Mouse (Mus musculus) hindbrain, embryonic 10.5 days (tissue): Measurements from ENCODE around the gene Ninj1. TPM values are rescaled to one million over a fixed set of nuclear protein-coding genes. Genes with fewer than 3 reads are reported as not detected.

Experiments used
- DNase-seq: peaks from one replicate; pipeline ENCODE4 v3.0.0-alpha.2; 2017; ENCODE audit warnings: low spot score
- H3K27ac ChIP-seq: fragments of 300-500 bp; sonication (generic); 2 replicates; pipeline ENCODE4 v1.5.1; 2016; ENCODE audit warnings: mild to moderate bottlenecking, moderate library complexity
- H3K27me3 ChIP-seq: fragments of 300-500 bp; sonication (generic); 2 replicates; pipeline ENCODE4 v1.6.1; 2016; ENCODE audit warnings: mild to moderate bottlenecking; ENCODE audit not compliant: poor library complexity, insufficient read depth, severe bottlenecking
- H3K36me3 ChIP-seq: fragments of 300-500 bp; sonication (generic); 2 replicates; pipeline ENCODE4 v1.6.1; 2016; ENCODE audit warnings: mild to moderate bottlenecking, moderate library complexity
- H3K4me1 ChIP-seq: fragments of 300-500 bp; sonication (generic); replicated peaks from 2 replicates; pipeline ENCODE4 v1.6.1; 2016; ENCODE audit warnings: mild to moderate bottlenecking
- H3K4me3 ChIP-seq: fragments of 300-500 bp; sonication (generic); 2 replicates; pipeline ENCODE4 v1.5.1; 2016; ENCODE audit warnings: mild to moderate bottlenecking, moderate library complexity
- H3K9me3 ChIP-seq: fragments of 300-500 bp; sonication (generic); 2 replicates; pipeline ENCODE4 v1.6.1; 2016; ENCODE audit warnings: mild to moderate bottlenecking, moderate library complexity
- WGBS: fragments of 180-500 bp; shearing (Covaris S2); methylation state at CpG from one replicate; pipeline ENCODE4 v1.1.7; 2016; 5-methylcytosine and 5-hydroxymethylcytosine counted together
- polyA plus RNA-seq: library from polyadenylated mRNA; unstranded; fragments of >200 nt; fragmentation: Nextera tagmentation; extraction: Ambion mirVana; gene quantifications from 2 replicates; pipeline ENCODE4 v1.2.1, GENCODE M21; 2016

The Ninj1 gene
- polyA plus RNA-seq, 1 experiment from 2014 or later: 26.3 TPM

DNA sequence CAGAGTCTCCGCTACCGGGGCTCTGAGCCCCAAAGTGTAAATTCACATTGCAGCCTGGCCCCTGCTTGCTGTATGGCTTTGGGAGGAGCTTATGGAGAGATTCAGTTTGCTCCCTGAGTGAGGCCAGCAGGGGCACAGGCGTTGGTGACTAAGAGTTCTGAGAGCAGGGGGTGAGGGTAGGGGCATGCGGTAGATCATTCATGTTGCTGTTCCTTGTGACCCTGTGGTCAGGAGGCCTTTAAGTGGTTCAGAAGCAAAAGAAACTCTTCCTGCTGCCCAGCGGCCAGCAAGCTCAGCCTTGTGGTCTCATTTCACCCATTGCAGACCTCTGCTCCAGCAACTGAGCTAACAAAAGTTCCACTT, 4.4 kb downstream of the Ninj1 start:
- no peak for DNase-seq
- Histone ChIP-seq H3K4me1 (peaks cover 64% of the 10 kb centered on the region), H3K4me3 (no peak overlapping the region), H3K36me3 (peaks cover 14% of the 10 kb centered on the region; the same call in 1 of the 2 replicates), H3K27me3 (peaks cover 21% of the 10 kb centered on the region), H3K27ac (no peak overlapping the region; the same call in 1 of the 2 replicates), H3K9me3 (no peaks in the 10 kb centered on the region)
- WGBS: 49% methylated on average over 5 of the region's 5 CpGs

DNA sequence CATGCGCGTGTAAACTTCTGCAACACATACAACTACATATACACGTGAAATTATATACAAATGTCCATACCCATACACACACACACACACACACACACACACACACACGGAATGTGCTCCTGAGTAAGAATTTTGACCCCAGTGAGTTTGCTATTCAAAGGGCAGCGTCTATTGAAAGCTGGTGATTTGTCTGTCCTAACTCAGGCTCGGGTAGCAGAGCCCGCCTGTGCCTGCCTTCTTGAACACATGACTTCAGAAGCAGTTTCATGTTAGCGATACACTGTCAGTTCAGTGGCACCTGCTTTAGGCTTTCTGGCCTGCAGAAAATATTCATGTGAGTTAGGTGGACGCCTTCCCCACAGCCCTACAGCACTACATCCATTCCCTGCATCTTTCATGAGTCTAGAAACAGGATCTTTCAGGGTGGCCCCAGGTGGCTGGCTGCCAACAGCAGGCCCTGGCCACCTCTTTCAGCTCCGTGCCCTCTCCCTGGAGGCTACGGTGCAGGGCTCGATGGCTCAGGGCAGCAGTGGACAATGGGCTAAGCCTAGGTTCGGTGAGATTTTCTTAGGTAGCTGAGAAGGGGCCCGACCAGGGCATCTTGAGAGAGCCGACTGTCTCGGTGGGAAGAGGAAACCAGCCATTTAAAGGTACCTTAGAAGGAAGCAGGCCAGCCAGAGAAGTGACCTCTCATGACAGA, 5.0 kb downstream of the Ninj1 start:
- Histone ChIP-seq H3K9me3 (no peaks in the 10 kb centered on the region), H3K4me1 (peaks cover 58% of the 10 kb centered on the region), H3K27ac (0 out of 2 replicates have a peak overlapping the region, but pooled peaks have one; percentile 31), H3K27me3 (peaks cover 21% of the 10 kb centered on the region), H3K4me3 (no peak overlapping the region), H3K36me3 (peaks cover 14% of the 10 kb centered on the region; the same call in 1 of the 2 replicates)
- DNase-seq: no peak
- WGBS: 82% methylated on average over 16 of the region's 16 CpGs

DNA sequence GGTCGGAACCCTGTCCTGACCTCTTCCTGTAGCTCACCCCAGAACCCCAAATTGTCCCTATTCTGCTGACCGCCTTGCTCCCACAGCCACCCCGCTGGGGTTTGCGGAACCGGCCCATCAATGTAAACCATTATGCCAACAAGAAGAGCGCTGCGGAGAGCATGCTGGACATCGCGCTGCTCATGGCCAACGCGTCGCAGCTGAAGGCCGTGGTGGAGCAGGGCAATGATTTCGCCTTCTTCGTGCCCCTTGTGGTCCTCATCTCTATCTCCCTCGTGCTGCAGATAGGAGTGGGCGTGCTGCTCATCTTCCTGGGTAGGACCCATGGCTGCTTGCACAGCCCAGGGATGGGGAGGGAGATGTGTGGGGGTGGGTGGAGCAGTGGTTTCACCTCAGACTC, 6.4 kb downstream of the Ninj1 start:
- Histone ChIP-seq H3K27ac (no peak overlapping the region), H3K27me3 (peaks cover 14% of the 10 kb centered on the region), H3K36me3 (peaks cover 14% of the 10 kb centered on the region; the same call in 1 of the 2 replicates), H3K4me1 (peaks cover 45% of the 10 kb centered on the region), H3K4me3 (no peak overlapping the region), H3K9me3 (no peaks in the 10 kb centered on the region)
- 94% methylated on average over 17 of the region's 17 CpGs for WGBS
- no peak for DNase-seq

DNA sequence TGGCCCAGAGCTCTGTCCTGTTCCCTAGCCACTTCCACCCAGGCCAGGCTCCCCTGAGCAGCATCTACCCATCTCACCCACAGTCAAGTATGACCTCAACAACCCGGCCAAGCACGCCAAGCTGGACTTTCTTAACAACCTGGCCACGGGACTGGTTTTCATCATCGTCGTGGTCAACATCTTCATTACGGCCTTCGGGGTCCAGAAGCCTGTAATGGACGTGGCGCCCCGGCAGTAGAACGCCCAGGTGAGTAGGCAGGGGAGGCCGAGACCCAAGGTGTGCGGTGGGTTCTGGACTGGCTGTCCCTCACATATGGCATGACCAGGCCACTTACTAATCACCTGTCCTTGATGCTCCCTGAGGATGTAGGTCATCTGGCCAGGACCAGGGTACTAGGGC, 7.5 kb downstream of the Ninj1 start:
- H3K27ac ChIP-seq: no peak overlapping the region
- H3K9me3 ChIP-seq: no peaks in the 10 kb centered on the region
- peaks cover 33% of the 10 kb centered on the region for H3K4me1 ChIP-seq
- peaks cover 4% of the 10 kb centered on the region; the same call in 1 of the 2 replicates for H3K27me3 ChIP-seq
- DNase-seq: no peak
- peaks cover 14% of the 10 kb centered on the region; the same call in 1 of the 2 replicates for H3K36me3 ChIP-seq
- 95% methylated on average over 13 of the region's 13 CpGs for WGBS
- no peak overlapping the region for H3K4me3 ChIP-seq

DNA sequence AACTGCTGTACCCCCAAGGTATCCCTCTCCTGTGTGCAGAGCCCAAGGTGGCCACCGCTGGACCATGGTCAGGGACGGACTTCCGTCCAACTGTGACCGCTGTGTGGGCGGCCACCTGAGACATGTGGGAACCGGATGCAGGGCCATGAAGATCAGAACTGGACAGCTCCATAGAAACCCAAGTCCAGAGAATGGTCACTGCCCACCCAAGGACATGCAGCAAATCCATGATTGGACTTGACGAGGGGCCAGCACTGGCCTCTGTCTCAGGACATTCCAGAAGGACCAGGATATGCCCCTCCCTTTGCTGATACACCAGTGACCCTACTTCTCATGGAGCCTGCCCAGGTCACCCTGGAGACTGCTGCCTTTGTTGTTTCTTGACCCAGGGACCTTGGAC, 8.4 kb downstream of the Ninj1 start:
- peaks cover 25% of the 10 kb centered on the region for H3K4me1 ChIP-seq
- H3K27me3 ChIP-seq: no peaks in the 10 kb centered on the region
- H3K4me3 ChIP-seq: no peak overlapping the region
- peaks cover 14% of the 10 kb centered on the region; the same call in 1 of the 2 replicates for H3K36me3 ChIP-seq
- no peaks in the 10 kb centered on the region for H3K9me3 ChIP-seq
- no peak for DNase-seq
- H3K27ac ChIP-seq: no peak overlapping the region
- 87% methylated on average over 7 of the region's 7 CpGs for WGBS

DNA sequence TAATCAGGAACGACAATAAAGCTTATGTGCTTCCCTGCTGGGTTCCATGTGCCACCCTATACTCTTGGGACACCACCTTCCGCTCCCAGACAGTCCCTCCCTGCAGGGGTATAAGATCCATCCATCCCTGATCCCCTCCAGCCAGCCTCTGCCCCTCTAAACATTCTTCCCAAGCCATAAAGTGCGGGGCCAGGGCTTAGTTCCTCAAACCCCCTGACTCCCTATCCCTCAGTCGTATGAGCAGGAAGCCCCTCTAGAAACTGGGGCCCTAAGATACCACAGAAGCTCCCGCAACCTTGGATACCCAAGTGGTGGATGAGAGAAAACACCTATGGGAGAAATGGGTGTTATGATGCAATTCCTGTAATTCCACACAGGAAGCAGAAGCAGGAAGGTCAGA, 8.9 kb downstream of the Ninj1 start:
- H3K9me3 ChIP-seq: no peaks in the 10 kb centered on the region
- peaks cover 19% of the 10 kb centered on the region for H3K4me1 ChIP-seq
- H3K4me3 ChIP-seq: no peak overlapping the region
- H3K27me3 ChIP-seq: no peaks in the 10 kb centered on the region
- 77% methylated on average over 5 of the region's 5 CpGs for WGBS
- peaks cover 14% of the 10 kb centered on the region; the same call in 1 of the 2 replicates for H3K36me3 ChIP-seq
- DNase-seq: no peak
- H3K27ac ChIP-seq: no peak overlapping the region

DNA sequence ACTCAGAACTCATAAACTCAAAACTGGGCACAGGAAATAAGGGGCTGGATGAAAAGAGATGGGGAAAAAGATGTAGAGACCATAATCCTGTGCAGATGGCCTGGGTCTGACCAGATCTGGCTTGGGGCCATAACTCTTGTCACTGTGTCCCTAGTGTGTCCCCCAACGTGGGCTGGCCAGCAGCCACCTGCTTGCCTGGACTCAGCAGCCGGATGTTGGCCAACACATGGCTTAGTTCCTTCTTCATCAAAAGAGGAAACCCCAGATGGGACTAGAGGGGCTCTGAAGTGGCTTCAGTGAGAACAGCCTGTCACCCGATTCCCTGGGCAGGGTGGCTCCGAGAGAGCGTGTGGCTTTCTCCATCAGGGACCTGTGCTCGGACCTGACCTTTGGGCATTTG, 9.5 kb downstream of the Ninj1 start:
- WGBS: 86% methylated on average over 6 of the region's 6 CpGs
- Histone ChIP-seq H3K27ac (no peak overlapping the region), H3K4me1 (peaks cover 14% of the 10 kb centered on the region), H3K9me3 (no peaks in the 10 kb centered on the region), H3K36me3 (peaks cover 14% of the 10 kb centered on the region; the same call in 1 of the 2 replicates), H3K27me3 (no peaks in the 10 kb centered on the region), H3K4me3 (no peak overlapping the region)
- no peak for DNase-seq

DNA sequence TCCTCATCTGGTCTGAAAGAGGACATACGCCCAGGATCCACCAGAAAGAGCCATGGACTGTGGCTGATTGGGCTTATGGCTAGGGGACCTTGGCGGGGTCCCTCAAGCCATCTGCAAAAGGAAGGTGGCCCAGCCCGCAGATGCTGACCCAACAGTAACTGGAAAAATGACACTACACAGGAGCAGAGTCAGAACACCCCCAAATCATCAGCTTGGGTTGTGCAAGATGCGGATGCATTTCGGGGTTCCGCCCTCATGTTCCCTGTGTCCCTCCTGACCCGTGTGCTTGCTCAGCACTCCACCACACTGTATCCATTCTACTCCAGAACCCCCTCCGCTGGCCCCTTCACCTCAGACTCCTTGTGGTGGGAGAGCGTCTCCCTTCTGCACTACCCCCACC, 11.4 kb downstream of the Ninj1 start:
- no peak overlapping the region for H3K4me3 ChIP-seq
- no peaks in the 10 kb centered on the region for H3K27me3 ChIP-seq
- DNase-seq: no peak
- no peaks in the 10 kb centered on the region for H3K9me3 ChIP-seq
- H3K27ac ChIP-seq: no peak overlapping the region
- 0 out of 2 replicates have a peak, but pooled peaks cover 6% of the 10 kb centered on the region for H3K4me1 ChIP-seq
- WGBS: 96% methylated on average over 9 of the region's 9 CpGs
- peaks cover 14% of the 10 kb centered on the region for H3K36me3 ChIP-seq

DNA sequence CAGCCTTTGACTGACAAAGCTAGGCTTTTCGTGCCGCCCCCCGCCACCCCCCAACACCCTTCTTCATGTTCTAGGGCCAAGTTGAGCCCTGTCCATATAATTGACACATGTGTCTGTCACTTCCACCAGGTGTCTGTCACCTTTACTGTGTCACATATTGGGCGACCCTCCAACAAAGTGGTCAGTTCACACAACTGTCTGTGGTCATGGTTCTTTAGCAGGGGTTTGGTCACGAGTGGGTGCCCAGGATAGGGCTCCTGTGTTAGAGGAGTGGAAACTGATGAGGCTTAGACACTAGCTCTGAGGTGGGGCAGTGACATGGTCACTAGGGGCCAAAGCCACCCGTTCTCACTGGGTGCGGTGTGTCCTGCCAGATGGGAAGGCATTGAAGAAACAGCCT, 12.6 kb downstream of the Ninj1 start:
- Histone ChIP-seq H3K36me3 (peaks cover 13% of the 10 kb centered on the region), H3K4me3 (no peak overlapping the region), H3K4me1 (0 out of 2 replicates have a peak, but pooled peaks cover 8% of the 10 kb centered on the region), H3K9me3 (no peaks in the 10 kb centered on the region), H3K27me3 (no peaks in the 10 kb centered on the region), H3K27ac (no peak overlapping the region)
- WGBS: 93% methylated on average over 7 of the region's 7 CpGs
- no peak for DNase-seq

DNA sequence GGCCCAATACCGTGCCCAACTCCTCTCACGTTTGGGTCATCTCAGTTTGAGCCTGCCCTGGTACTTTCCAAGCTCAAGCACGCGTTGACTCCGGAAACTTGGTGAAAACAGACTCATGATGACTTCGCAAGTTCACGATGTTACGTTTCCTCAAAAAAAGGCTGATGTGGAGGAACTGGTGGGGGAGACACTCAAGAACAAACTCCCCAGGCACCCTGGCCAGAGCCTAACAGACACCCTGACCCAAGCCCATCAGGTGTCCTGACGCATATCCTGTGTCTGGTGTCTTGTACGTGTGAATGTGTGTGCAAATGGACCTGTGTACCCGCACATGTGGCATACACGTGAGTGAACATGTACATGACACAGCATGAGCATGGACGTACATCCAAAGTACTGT, 13.4 kb downstream of the Ninj1 start:
- Histone ChIP-seq H3K4me3 (no peak overlapping the region), H3K27me3 (no peaks in the 10 kb centered on the region), H3K36me3 (peaks cover 5% of the 10 kb centered on the region), H3K9me3 (no peaks in the 10 kb centered on the region), H3K4me1 (peaks cover 12% of the 10 kb centered on the region; the same call in 1 of the 2 replicates), H3K27ac (no peak overlapping the region)
- 88% methylated on average over 13 of the region's 13 CpGs for WGBS
- DNase-seq: no peak

DNA sequence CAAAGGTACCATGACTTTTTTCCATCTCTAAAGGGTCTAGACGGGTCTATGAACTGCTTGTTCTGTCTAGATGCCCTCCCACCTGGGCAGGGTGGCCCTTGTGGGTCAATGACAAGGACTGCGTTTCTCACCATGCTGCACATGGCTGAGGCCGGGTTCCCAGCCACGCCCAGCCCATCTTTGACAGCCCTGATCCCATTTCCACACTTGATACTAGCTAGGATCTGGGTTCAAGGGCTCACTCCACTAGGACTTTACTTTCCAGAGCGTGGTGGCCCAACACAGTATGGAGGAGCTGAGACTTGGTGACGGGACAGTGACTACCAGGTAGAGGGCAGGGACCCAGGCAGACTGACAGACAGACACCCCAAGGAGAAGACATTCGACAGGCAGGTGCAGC, 15.3 kb downstream of the Ninj1 start:
- Histone ChIP-seq H3K27ac (no peak overlapping the region), H3K27me3 (no peaks in the 10 kb centered on the region), H3K4me1 (peaks cover 9% of the 10 kb centered on the region; the same call in 1 of the 2 replicates), H3K9me3 (no peaks in the 10 kb centered on the region), H3K36me3 (no peaks in the 10 kb centered on the region; the same call in 1 of the 2 replicates), H3K4me3 (no peak overlapping the region)
- 90% methylated on average over 7 of the region's 7 CpGs for WGBS
- DNase-seq: no peak

DNA sequence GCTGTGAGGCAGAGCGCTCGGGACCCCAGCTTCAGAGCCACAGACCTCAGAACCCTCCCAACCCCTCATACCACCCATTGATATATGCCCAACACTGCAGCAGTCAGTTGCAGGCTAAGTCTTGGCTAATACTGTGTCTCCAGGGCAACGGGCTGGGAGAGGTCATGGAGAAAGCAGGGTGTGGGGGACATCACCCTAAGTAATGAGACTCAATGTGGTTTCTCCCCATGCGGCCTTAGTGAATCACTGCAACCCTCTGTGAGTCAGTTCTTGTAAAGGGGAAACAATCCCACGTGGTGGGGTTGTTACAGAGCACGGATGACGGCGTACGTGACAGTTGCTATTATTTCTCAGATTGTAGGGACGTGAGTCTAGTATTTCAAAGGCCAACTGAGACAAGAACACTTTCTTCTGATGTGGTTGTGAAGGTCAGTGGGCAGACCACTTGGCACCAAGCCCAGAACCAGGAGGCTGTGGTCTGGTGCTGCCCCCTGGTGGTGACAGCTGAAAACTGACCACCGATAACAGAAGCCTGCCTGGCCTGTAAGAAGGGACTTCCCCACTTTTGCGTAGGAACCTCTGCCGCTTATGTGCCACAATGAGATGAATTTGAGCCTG, 18.2 kb downstream of the Ninj1 start:
- Histone ChIP-seq H3K27me3 (no peaks in the 10 kb centered on the region), H3K9me3 (no peaks in the 10 kb centered on the region), H3K4me1 (peaks cover 13% of the 10 kb centered on the region; the same call in 1 of the 2 replicates), H3K27ac (no peak overlapping the region), H3K36me3 (no peaks in the 10 kb centered on the region; the same call in 1 of the 2 replicates), H3K4me3 (no peak overlapping the region)
- WGBS: 57% methylated on average over 13 of the region's 13 CpGs
- peak; percentile 79 for DNase-seq

DNA sequence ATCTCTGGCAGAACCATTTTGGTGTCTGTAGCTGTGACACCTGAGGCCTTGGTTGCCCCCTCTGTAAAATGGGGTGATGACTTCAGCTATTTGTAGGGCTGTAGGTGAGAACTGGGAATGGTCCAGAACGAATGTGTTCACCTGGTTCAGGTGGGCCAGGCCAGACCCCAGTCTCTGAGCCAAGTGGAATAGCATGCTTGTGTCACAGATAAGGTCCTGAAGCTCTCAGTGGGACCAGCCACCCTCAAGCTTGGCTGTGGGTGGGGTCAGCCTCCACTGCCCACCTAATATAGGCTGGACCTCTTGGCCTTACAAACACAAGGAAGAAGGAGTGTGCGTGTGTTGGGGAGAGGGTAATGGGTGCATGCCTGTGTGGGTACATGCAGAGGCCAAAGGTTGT, 19.1 kb downstream of the Ninj1 start:
- no peak overlapping the region for H3K27ac ChIP-seq
- no peak overlapping the region for H3K4me3 ChIP-seq
- H3K27me3 ChIP-seq: no peaks in the 10 kb centered on the region
- H3K4me1 ChIP-seq: peaks cover 20% of the 10 kb centered on the region
- H3K9me3 ChIP-seq: no peaks in the 10 kb centered on the region
- 98% methylated on average over 2 of the region's 2 CpGs for WGBS
- no peaks in the 10 kb centered on the region; the same call in 1 of the 2 replicates for H3K36me3 ChIP-seq
- no peak for DNase-seq
